Mouse (Mus musculus): ENCODE results near the gene Plekha7.

The Plekha7 gene

DNA sequence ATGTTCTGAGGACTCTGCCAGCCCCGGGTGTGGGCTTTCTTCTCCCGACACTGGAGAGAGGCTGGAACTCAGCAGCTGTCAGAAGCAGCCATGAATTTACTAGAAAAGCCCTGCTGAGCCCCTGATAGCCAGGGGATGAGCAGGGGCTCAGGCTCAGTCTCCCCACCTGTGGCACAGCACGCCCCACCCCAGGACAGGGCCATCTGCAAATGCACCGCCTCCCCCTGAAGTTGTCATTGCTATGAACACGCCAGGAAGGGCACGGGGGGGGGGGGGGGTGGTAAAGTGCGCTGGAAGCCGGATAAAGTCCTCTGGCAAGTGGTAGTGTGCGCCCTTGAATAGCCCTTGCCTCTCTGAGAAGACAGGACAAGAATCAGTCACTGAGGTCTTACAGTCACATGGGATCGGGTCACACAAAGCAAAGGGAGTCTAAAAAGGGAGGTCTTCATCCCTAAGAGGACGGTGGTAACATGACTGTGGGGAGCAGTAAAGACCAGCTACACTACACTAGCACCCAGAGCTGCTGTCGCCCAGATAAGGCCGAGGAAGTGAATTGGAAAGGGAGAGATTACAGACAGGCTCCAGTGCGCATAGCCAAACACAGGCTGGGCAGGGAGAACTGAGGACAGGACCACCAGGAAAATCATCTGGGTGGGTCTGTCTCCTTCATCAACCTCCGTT lies 61.3 kb downstream of the Plekha7 start:
- no peak for DNase-seq

DNA sequence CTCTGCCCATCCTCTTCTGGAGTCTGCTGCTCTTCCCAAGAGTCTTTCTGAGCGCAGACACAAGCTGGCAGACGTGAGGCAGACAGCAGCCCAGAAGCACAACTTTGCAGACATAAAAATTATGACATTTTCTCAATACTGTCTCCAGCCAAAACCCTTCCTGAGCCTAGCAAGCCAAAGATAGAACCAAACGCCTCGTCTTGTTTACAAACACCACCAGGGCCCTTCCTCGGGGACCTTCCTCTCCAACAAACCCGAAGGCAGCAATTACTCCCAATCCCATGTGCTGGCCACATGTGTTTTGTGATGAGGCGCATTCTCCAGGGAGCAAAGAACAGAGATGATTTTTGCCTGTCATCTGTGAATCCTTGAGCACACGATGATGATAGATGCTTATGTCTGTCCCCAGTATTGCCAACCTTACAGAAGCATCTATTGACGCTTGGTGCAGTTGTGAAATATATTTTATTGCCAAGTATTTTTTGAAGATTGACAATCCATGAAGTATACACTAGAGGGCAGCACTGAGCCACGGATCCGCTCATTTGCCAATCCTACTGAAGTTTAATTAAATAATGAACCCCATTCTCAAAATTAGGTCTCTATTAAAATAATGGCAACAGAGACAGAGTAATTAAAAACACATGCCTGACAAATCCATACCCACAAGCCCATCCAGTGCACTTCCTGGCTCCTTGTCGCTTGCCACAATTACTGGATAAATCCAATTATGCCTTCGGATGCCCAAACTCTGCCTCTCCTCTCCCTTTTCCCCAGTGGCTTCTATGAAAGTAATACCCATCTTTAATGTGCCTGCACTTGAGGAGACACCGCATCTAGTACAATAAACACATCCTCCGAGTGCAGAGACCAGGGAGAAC lies 62.1 kb downstream of the Plekha7 start:
- no peak for DNase-seq

- DNase-seq, result no peak
Observed at GRCm38 (mm10) chr7:116244302-116245165, 63.6 kb downstream of the Plekha7 start.

DNA sequence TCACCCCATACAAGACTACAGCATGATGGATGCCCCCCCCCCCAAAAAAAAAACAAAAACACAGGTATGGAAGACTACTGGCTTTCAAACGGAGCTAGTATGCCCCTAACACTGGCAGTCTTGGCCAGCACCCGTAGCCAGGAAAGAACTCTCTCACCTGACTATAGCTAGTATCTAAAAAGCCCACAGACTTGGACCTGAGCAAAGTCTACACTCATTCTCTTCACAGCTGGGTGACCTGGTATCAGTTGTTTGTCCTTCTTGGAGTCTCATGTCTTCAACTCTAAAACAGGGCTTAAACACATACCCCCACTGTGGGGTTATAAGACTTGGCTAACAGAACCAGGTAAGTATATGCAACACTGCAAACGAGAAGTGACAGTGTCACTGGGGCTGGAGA lies 65.4 kb downstream of the Plekha7 start:
- no peak for DNase-seq

GRCm38 (mm10) chr7:116241601-116242000 lies 66.6 kb downstream of the Plekha7 start:
- no peak for DNase-seq

GRCm38 (mm10) chr7:116240791-116241474 lies 67.2 kb downstream of the Plekha7 start:
- no peak for DNase-seq

GRCm38 (mm10) chr7:116240353-116240752 lies 67.8 kb downstream of the Plekha7 start:
- no peak for DNase-seq

DNA sequence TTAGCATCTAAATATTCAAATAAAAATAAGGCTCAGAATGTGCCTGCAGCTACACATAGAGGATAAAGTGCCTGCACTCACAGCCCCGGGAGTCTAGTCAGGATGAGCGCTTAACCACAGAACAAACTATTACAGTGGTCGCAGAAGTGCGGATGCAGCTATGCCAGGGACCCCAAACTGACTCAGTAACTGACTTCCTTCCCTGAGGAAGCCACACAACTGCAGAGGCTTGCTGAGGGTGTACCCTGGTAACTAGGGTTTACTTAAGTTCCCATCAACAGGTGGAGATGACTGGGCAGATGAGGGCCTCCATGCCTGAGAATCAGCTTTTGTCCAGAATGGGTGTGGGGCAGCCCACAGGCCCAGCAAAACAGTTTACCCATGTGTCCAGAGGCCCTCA lies 69.9 kb downstream of the Plekha7 start:
- no peak for DNase-seq

DNA sequence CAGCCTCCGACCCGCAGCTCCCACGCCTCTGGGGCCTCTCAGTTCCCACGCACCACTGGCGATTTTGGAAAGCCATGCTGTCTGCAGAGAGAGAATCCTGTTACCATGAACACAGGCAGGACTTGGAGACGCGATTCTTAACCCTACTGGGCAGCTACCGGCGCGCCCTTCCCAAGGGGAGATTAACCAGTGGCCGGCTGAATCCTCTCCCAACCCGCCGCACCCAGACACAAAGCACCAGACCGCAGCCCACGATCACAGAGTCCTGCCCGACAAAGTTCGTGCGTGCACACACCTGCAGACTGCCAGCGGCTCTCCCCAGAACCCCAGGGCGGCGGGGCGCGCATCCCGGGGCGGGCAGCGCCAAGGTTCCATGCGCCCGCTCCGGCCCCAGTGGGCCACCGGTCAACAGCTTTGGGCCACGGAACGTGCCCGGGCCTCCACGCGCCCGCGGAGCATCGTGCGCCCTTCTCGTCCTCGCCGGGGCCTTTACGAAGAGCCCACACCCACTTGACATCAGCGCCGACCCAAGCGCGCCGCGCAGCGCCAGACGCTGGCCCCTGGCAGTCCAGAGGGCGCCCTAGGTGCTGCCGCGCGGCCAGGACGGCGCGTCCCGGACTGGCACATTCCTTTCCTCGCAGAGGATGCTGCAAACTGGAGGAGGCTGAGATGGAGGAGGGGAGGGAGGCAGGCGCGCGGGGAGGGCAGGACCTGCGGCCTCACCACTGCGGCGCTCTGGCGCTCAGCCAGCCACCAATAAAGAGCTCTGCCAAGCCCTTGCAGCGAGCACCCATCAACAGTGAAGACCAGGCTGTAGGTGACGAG lies 70.8 kb downstream of the Plekha7 start:
- peak; percentile 20 to 52 for DNase-seq

GRCm38 (mm10) chr7:116236608-116237007 lies 71.6 kb downstream of the Plekha7 start:
- DNase-seq, result no peak

DNA sequence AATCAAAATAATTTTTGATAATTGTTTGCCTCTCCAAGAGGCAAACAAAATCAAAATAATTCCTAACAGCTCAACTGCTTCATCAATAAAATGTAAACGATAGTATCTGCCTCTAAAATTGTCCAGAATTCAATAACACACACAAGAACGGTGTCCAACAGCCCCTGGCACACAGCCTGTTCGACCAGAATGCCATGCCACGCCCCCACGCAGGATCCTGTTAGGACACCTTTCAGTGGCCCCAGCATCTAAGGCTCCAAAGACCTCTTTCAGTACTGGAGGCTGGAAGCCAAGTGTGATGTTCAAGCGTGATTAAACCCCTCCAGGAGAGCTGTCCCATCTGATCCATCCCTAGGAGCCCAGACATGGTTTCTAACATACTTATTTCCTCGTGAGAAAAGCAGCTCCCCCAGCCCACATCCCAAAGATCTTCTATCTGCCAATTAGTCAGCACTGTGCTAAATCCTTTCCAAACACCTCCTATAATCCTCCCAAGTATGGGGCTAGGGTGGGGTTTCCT lies 73.8 kb downstream of the Plekha7 start:
- DNase-seq, result no peak

DNA sequence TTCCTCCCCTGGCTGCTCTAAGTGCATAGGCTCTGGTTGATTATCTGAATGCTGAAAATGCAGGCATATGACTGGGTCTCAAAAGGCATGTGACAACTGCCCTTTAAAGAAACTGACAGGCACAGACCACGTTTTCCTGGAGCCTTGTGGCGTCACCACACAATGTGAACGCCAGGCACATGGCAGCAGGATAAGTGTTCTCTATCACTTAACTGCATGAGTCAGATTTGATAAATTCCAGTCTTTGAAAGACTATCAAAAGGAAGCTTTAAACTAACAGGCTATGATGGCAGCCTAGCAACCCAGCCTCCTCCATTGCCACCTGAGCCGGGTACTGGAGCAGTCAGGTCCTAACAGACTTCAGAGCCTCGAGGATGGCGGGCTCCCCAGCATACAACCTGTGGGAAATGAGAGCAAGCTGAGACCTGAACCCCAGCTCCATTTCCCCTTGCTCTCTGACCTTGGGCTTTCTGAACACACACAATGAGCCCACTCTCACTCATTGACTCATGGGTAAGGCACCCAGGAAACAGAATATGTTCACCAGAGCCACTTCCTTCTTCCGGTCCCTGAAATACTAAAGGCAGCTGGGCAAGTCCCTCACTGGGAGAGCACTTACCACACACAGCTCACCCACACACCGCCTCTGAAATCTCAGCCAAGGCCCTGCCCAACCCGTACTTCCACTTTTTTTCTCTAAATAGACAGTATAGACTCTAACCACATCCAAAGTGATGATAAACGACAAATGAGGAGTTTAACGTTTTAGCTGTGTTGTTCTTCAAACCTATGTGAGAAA lies 77.2 kb downstream of the Plekha7 start:
- DNase-seq, result peak; percentile 44 to 51

- DNase-seq, result no peak
Observed at GRCm38 (mm10) chr7:116226877-116227282, 81.3 kb downstream of the Plekha7 start.

DNA sequence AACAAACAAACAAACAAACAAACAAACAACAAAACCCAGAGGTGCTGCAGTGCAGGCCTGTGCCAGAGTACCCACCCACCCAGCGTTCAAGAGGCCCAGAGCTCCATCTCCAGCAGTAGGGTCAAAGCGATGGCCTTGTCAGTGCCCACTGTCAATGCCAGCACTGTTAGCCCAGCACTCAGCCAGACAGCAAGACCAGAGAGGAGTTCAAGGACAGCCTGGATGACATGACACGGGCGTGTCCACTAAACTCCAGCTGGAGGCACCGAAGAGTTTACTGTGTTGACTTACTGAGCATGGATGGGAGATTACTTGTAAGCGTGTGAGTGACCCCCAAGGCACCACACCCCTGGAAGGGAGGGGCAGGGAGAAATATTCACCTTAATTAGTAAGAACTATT lies 81.9 kb downstream of the Plekha7 start:
- DNase-seq, result no peak

DNA sequence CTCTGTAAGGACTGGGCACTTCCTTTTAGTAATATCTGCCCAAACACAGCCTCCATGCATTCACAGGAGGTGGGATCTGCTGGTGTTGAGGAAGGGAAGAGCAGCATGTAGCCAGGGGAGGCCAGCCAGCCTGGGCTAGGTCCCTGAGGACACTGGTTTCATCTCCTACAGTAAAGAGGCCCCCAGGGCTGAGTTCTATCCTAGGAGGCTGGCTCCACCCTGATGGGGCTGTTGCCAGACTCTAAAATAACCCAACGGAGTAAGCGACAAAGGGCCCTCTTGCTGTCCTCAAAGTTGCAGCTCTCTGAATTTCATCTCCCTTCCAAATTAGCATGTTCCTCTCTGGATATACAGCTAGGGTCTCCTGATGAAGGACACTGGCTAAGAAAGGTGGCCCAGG lies 83.6 kb downstream of the Plekha7 start:
- DNase-seq, result no peak

GRCm38 (mm10) chr7:116223010-116223783 lies 85.0 kb downstream of the Plekha7 start:
- no peak for DNase-seq

- no peak for DNase-seq
Observed at GRCm38 (mm10) chr7:116222288-116223009, 85.7 kb downstream of the Plekha7 start.

- peak in 1 of 2 experiments; percentile 31 for DNase-seq
Observed at GRCm38 (mm10) chr7:116221883-116222282, 86.3 kb downstream of the Plekha7 start.
